Mouse (Mus musculus) olfactory bulb, adult 2 months (tissue): Measurements from ENCODE around the gene Lamc2. TPM values are rescaled to one million over a fixed set of nuclear protein-coding genes. Genes with fewer than 3 reads are reported as not detected.

Source experiments
- H3K27ac ChIP-seq: fragments of 200-500 bp; 2 replicates; pipeline ENCODE4 v1.5.1; 2012; ENCODE audit warnings: low read depth, low read length; ENCODE audit not compliant: insufficient read depth
- H3K4me1 ChIP-seq: fragments of 200-500 bp; 2 replicates; pipeline ENCODE4 v1.6.1; 2012; ENCODE audit warnings: low read length; ENCODE audit not compliant: control insufficient read depth, insufficient read depth
- H3K4me3 ChIP-seq: fragments of 200-500 bp; 2 replicates; pipeline ENCODE4 v1.5.1; 2012; ENCODE audit warnings: mild to moderate bottlenecking, low read depth, low read length, moderate library complexity; ENCODE audit not compliant: insufficient read depth
- CTCF ChIP-seq: fragments of 200-500 bp; IDR thresholded peaks from 2 replicates; pipeline ENCODE4 v1.5.1; 2012; ENCODE audit warnings: low read depth, mild to moderate bottlenecking, low read length, moderate library complexity; ENCODE audit not compliant: insufficient read depth
- POLR2A ChIP-seq: fragments of 200-500 bp; IDR thresholded peaks from 2 replicates; pipeline ENCODE4 v1.6.1; 2012; ENCODE audit warnings: mild to moderate bottlenecking, low read depth, low read length, moderate library complexity; ENCODE audit not compliant: insufficient read depth
- WGBS: fragments of 180-500 bp; shearing (Covaris S2); methylation state at CpG from one replicate; pipeline ENCODE4 v1.1.7; 2018; 5-methylcytosine and 5-hydroxymethylcytosine counted together
- polyA plus RNA-seq: library from polyadenylated mRNA; stranded (reverse); fragments of >200 nt; gene quantifications from 2 replicates; pipeline ENCODE4 v1.2.4, GENCODE M21; 2012; ENCODE audit warnings: low replicate concordance; ENCODE audit not compliant: missing spikeins, insufficient read depth, insufficient read length

Lamc2 gene
- polyA plus RNA-seq, 1 experiment, result not detected

GRCm38 (mm10) chr1:153215676-153216075 lies 29.4 kb upstream of the Lamc2 start:
- 92% methylated on average over 5 of the region's 5 CpGs for WGBS
- no peak overlapping the region for H3K27ac ChIP-seq
- TF ChIP-seq POLR2A (no peak), CTCF (no peak)
- no peak overlapping the region for H3K4me3 ChIP-seq
- no peaks in the 10 kb centered on the region; the same call in 1 of the 2 replicates for H3K4me1 ChIP-seq

GRCm38 (mm10) chr1:153210992-153211391 lies 24.7 kb upstream of the Lamc2 start:
- 72% methylated on average over 4 of the region's 4 CpGs for WGBS
- Histone ChIP-seq H3K27ac (no peak overlapping the region), H3K4me3 (no peak overlapping the region), H3K4me1 (no peaks in the 10 kb centered on the region)
- TF ChIP-seq POLR2A, result no peak
- no peak for TF ChIP-seq CTCF

- TF ChIP-seq POLR2A (no peak), CTCF (no peak)
- no peaks in the 10 kb centered on the region for H3K4me1 ChIP-seq
- no peak overlapping the region for H3K27ac ChIP-seq
- H3K4me3 ChIP-seq, result no peak overlapping the region
- 73% methylated on average over 2 of the region's 2 CpGs for WGBS
Observed at GRCm38 (mm10) chr1:153210198-153210597, 24.0 kb upstream of the Lamc2 start.

DNA sequence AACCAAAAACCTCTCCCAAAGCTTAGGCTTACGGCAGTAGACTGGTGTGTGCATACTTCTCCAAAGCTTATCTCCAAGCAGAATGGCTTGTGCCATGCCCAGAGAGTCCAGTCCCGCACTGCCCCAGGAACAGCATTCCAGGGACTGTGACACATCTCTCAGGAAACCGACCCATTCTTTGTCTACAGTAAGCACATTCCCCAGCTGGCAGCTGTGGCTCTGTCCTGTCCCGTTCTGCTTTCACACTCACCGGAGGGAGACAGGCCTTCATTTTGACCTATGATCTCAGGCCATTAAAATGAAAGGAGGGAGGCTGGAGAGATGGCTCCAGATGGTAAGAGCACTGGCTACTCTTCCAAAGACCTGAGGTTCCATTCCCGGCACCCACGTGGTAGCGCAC lies 15.9 kb upstream of the Lamc2 start:
- H3K4me1 ChIP-seq, result peaks cover 6% of the 10 kb centered on the region; the same call in 1 of the 2 replicates
- 72% methylated on average over 8 of the region's 8 CpGs for WGBS

GRCm38 (mm10) chr1:153201448-153201847 lies 15.2 kb upstream of the Lamc2 start:
- no peak for TF ChIP-seq CTCF
- TF ChIP-seq POLR2A, result no peak
- 28% methylated on average over 14 of the region's 14 CpGs for WGBS
- H3K4me3 ChIP-seq, result no peak overlapping the region
- peaks cover 6% of the 10 kb centered on the region; the same call in 1 of the 2 replicates for H3K4me1 ChIP-seq
- H3K27ac ChIP-seq, result no peak overlapping the region

More for the DNA sequence above, 15.9 kb upstream of the Lamc2 start:
- Histone ChIP-seq H3K27ac (no peak overlapping the region), H3K4me3 (no peak overlapping the region)
- TF ChIP-seq CTCF, result no peak
- TF ChIP-seq POLR2A, result no peak

- Histone ChIP-seq H3K27ac (no peak overlapping the region), H3K4me3 (no peak overlapping the region), H3K4me1 (peaks cover 6% of the 10 kb centered on the region; the same call in 1 of the 2 replicates)
- TF ChIP-seq POLR2A (no peak), CTCF (no peak)
- 86% methylated on average over 3 of the region's 3 CpGs for WGBS
Observed at GRCm38 (mm10) chr1:153197316-153197850, 11.1 kb upstream of the Lamc2 start.

- WGBS, result 92% methylated on average over 6 of the region's 6 CpGs
- Histone ChIP-seq H3K27ac (no peak overlapping the region), H3K4me3 (no peak overlapping the region), H3K4me1 (peaks cover 2% of the 10 kb centered on the region; the same call in 1 of the 2 replicates)
- TF ChIP-seq CTCF (no peak), POLR2A (no peak)
Observed at GRCm38 (mm10) chr1:153192945-153193344, 6.7 kb upstream of the Lamc2 start.

GRCm38 (mm10) chr1:153192379-153192778 lies 6.1 kb upstream of the Lamc2 start:
- TF ChIP-seq POLR2A, result no peak
- no peak for TF ChIP-seq CTCF
- Histone ChIP-seq H3K27ac (no peak overlapping the region), H3K4me3 (no peak overlapping the region), H3K4me1 (peaks cover 2% of the 10 kb centered on the region; the same call in 1 of the 2 replicates)
- 76% methylated on average over 4 of the region's 4 CpGs for WGBS

DNA sequence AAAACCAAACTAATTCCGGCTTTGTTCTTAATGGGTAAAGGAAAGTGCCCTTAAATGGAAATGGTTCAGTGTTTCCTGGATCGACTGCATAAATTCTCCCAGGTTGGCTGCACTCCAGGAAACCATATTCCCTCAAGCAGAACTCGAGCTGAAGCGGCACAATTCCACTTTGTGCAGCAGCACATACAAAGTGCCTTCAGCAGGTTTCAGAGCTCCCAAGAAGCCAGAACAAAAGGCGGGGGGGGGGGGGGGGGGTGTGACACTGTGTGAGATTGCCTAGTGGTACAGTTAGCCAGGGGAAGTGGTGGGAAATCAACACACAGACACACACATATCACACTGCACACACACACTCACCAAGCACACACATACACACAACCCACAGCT lies 5.7 kb upstream of the Lamc2 start:
- 11% methylated on average over 5 of the region's 5 CpGs for WGBS
- no peak overlapping the region for H3K27ac ChIP-seq

DNA sequence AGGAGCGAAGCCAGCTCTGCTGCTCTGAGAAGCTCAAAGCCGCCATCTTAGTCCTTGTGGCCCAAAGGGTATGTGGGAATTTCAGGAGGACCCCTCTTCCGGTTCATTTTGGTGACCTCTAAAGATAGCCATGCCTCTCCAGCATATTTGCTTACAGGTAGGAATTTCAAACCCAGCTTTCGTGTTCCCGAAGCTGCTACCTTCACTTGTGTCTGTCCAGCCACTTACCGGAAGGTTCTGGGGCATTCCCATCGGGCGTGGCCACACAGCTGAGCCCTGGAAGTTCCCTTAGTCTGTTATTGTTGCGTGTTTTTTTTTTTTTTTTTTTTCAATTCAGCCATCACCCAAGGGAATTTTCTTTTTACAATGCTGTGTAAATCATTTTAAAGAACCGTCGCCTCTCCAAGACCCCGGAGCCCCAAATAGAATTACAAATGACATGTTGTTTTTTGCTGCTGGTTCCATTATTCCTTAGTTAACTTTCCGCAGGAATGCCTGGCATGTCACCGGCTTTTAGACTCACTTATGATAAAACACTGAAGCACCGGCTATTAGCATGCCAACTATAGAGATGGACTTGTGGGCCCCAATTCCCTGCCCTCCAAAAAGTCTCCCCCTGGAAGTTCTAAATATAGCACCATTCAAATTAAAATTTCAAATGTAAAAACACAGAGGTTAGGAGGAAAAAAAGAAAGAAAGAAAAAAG lies 5.1 kb upstream of the Lamc2 start:
- peaks cover 2% of the 10 kb centered on the region; the same call in 1 of the 2 replicates for H3K4me1 ChIP-seq
- WGBS, result 64% methylated on average over 15 of the region's 15 CpGs
- no peak overlapping the region for H3K4me3 ChIP-seq
- H3K27ac ChIP-seq, result no peak overlapping the region
- no peak for TF ChIP-seq CTCF
- no peak for TF ChIP-seq POLR2A

More for the DNA sequence above, 5.7 kb upstream of the Lamc2 start:
- Histone ChIP-seq H3K4me1 (peaks cover 2% of the 10 kb centered on the region; the same call in 1 of the 2 replicates), H3K4me3 (no peak overlapping the region)
- TF ChIP-seq POLR2A, result no peak
- no peak for TF ChIP-seq CTCF
